Comparison of ENCODE assay signal across 17 mouse cellular contexts in genomic region chr15:80598750-80599149, GRCm38 (mm10). TPM values are rescaled to one million over a fixed set of nuclear protein-coding genes. Genes with fewer than 3 reads are reported as not detected.
A peak's percentile ranks its signal among the peaks of the same experiment; 100 is the strongest.
DNase-seq lines count a peak whose midpoint lies in the region; ATAC-seq and TF ChIP-seq lines count a peak whose summit lies in the region.
"Had no signal": no experiment of that assay in that cellular context is flagged by ENCODE, and none has a peak within 500 bp of the region (broad histone marks: within the 10 kb centered on the region; RNA-seq: fewer than 3 reads in every experiment).

No protein-coding gene starts in this region.

- DNase-seq in heart, adult 18-20 months = no peak
- no peak for DNase-seq in lung, embryonic 14.5 days
- DNase-seq in lung, adult 2 months = no peak
- DNase-seq in liver, embryonic 13.5 days = no peak
- no peak for DNase-seq in layer of hippocampus, adult 9-10 months (ENCODE audit: low spot score)
- DNase-seq: cerebellum, adult 9-10 months; embryo, embryonic 11 days had no signal

- H3K27ac ChIP-seq in heart, embryonic 14.5 days (replicated peaks in 1 of 2; ENCODE audit: control insufficient read depth in 1 of 2, insufficient read depth in 1 of 2, low read depth in 2 of 2, low read length in 2 of 2) = no peak overlapping the region
- no peak overlapping the region for H3K27ac ChIP-seq in lung, embryonic 14.5 days (ENCODE audit: low read depth)
- H3K27ac ChIP-seq in intestine, embryonic 15.5 days = no peak overlapping the region
- H3K27ac ChIP-seq in liver, embryonic 13.5 days = no peak overlapping the region
- H3K27ac ChIP-seq: hindbrain, postnatal 0 days; layer of hippocampus, adult 2 months had no signal

- 69% methylated on average over 12 of the region's 12 CpGs for WGBS in heart, embryonic 14.5 days
- WGBS in lung, embryonic 14.5 days = 66% methylated on average over 12 of the region's 12 CpGs
- WGBS in lung, adult 2 months = 55% methylated on average over 12 of the region's 12 CpGs
- WGBS in intestine, embryonic 15.5 days = 66% methylated on average over 12 of the region's 12 CpGs
- 64% methylated on average over 12 of the region's 12 CpGs for WGBS in liver, embryonic 13.5 days (ENCODE audit: insufficient replicate concordance)

- no peak overlapping the region for H3K4me3 ChIP-seq in heart, embryonic 14.5 days (ENCODE audit: control insufficient read depth in 1 of 2, insufficient read depth in 1 of 2, low read depth in 1 of 2, low read length in 2 of 2)
- H3K4me3 ChIP-seq in lung, embryonic 14.5 days (ENCODE audit: low read depth, low read length) = no peak overlapping the region
- no peak overlapping the region for H3K4me3 ChIP-seq in lung, adult 2 months (replicated peaks; ENCODE audit: extremely low read depth, low read depth, low read length)
- no peak overlapping the region for H3K4me3 ChIP-seq in intestine, embryonic 15.5 days (replicated peaks)
- H3K4me3 ChIP-seq in liver, embryonic 13.5 days (replicated peaks) = peak overlapping the region; percentile 33
- H3K4me3 ChIP-seq: layer of hippocampus, adult 2 months had no signal

- no peaks in the 10 kb centered on the region for H3K27me3 ChIP-seq in heart, embryonic 14.5 days (ENCODE audit: control insufficient read depth, insufficient read depth, low read length)
- H3K27me3 ChIP-seq in lung, embryonic 14.5 days (ENCODE audit: insufficient read depth, low read length) = no peaks in the 10 kb centered on the region
- H3K27me3 ChIP-seq in intestine, embryonic 15.5 days (replicated peaks) = no peaks in the 10 kb centered on the region
- H3K27me3 ChIP-seq in liver, embryonic 13.5 days = peaks cover 18% of the 10 kb centered on the region

- no peak for ATAC-seq in heart, embryonic 14.5 days (ENCODE audit: insufficient number of reproducible peaks, insufficient read depth, low FRiP score, low read depth)
- no peak for ATAC-seq in lung, embryonic 14.5 days (ENCODE audit: insufficient read depth)
- peak; percentile 36; the same call in 1 of the 2 replicates for ATAC-seq in intestine, embryonic 15.5 days
- no peak for ATAC-seq in liver, embryonic 13.5 days (ENCODE audit: low read depth)
- no peak for ATAC-seq in activated CD4-positive, CD25-positive, alpha-beta regulatory T cell, adult 4 months
- ATAC-seq: hindbrain, postnatal 0 days had no signal

- H3K9me3 ChIP-seq in heart, embryonic 14.5 days (ENCODE audit: control insufficient read depth, low read length) = no peaks in the 10 kb centered on the region
- H3K9me3 ChIP-seq in lung, embryonic 14.5 days (ENCODE audit: low read depth, low read length) = no peaks in the 10 kb centered on the region
- H3K9me3 ChIP-seq in intestine, embryonic 15.5 days = no peaks in the 10 kb centered on the region
- no peaks in the 10 kb centered on the region for H3K9me3 ChIP-seq in liver, embryonic 13.5 days (replicated peaks)

- no peak for TF ChIP-seq POLR2A in lung, adult 2 months (IDR thresholded peaks at IDR 0.05; ENCODE audit: borderline replicate concordance, extremely low read depth, low read depth, low read length)

- H3K36me3 ChIP-seq in heart, embryonic 14.5 days (ENCODE audit: control insufficient read depth, insufficient read depth, low read length) = no peaks in the 10 kb centered on the region
- H3K36me3 ChIP-seq in lung, embryonic 14.5 days (ENCODE audit: insufficient read depth) = no peaks in the 10 kb centered on the region
- no peaks in the 10 kb centered on the region for H3K36me3 ChIP-seq in intestine, embryonic 15.5 days
- H3K36me3 ChIP-seq in liver, embryonic 13.5 days = no peaks in the 10 kb centered on the region

- peaks cover 7 to 13% of the 10 kb centered on the region in 2 experiments; a peak in 3 of 4 replicates for H3K4me1 ChIP-seq in heart, embryonic 14.5 days (ENCODE audit: control insufficient read depth in 2 of 2, insufficient read depth in 2 of 2, low read length in 2 of 2)
- no peaks in the 10 kb centered on the region for H3K4me1 ChIP-seq in lung, embryonic 14.5 days (ENCODE audit: insufficient read depth)
- H3K4me1 ChIP-seq in lung, adult 2 months (ENCODE audit: control insufficient read depth, insufficient read depth, low read length) = no peaks in the 10 kb centered on the region; the same call in 1 of the 2 replicates
- H3K4me1 ChIP-seq in intestine, embryonic 15.5 days (replicated peaks) = no peaks in the 10 kb centered on the region
- H3K4me1 ChIP-seq in liver, embryonic 13.5 days (replicated peaks) = peaks cover 18% of the 10 kb centered on the region

- no peak overlapping the region for H3K9ac ChIP-seq in heart, embryonic 14.5 days (ENCODE audit: low read length)
- no peak overlapping the region for H3K9ac ChIP-seq in lung, embryonic 14.5 days
- no peak overlapping the region for H3K9ac ChIP-seq in intestine, embryonic 15.5 days
- H3K9ac ChIP-seq in liver, embryonic 13.5 days = no peak overlapping the region

- H3K4me2 ChIP-seq in heart, embryonic 14.5 days (ENCODE audit: low read length) = peak overlapping the region; percentile 32
- peak overlapping the region; percentile 41 for H3K4me2 ChIP-seq in lung, embryonic 14.5 days
- peak overlapping the region; percentile 22 for H3K4me2 ChIP-seq in intestine, embryonic 15.5 days (replicated peaks)
- peak overlapping the region; percentile 61 for H3K4me2 ChIP-seq in liver, embryonic 13.5 days

- TF ChIP-seq CTCF in lung, embryonic 14.5 days (IDR thresholded peaks at IDR 0.05; ENCODE audit: low read depth) = no peak
- TF ChIP-seq CTCF in lung, adult 2 months (IDR thresholded peaks at IDR 0.05; ENCODE audit: insufficient read depth, low read length) = no peak

RNA-seq across cellular contexts. Expression of gene Grap2, which starts 26.4 kb away (rescaled TPM):
- 2.1 and 2.4 TPM in 2 replicates for polyA plus RNA-seq in heart, embryonic 14.5 days (2014; fragmentation: Nextera tagmentation; extraction: Ambion mirVana)
- 1 to 10 TPM; 1.0 to 3.4 TPM for total RNA-seq in heart, adult 18-20 months (2021)
- 1.3 and 1.8 TPM in 2 replicates for polyA plus RNA-seq in lung, embryonic 14.5 days (2014; fragmentation: Nextera tagmentation; extraction: Ambion mirVana)
- 5.3 and 7.3 TPM in 2 replicates for polyA plus RNA-seq in lung, adult 2 months (2012; rRNA removed)
- polyA plus RNA-seq in intestine, embryonic 15.5 days (2015; fragmentation: Nextera tagmentation; extraction: Ambion mirVana) = 0.95 and 1.3 TPM in 2 replicates
- polyA plus RNA-seq in liver, embryonic 13.5 days (2015; fragmentation: Nextera tagmentation; extraction: Ambion mirVana) = 31.6 and 33.2 TPM in 2 replicates
- polyA plus RNA-seq in activated CD4-positive, CD25-positive, alpha-beta regulatory T cell, adult 4 months (2017; shearing (Covaris generic)) = 10 to 100 TPM; 43.4 to 46.5 TPM

RNA-seq across cellular contexts. Expression of gene Enthd1, which starts 33.8 kb away (rescaled TPM):
- polyA plus RNA-seq in heart, embryonic 14.5 days (2014; fragmentation: Nextera tagmentation; extraction: Ambion mirVana) = not detected in 2 replicates
- total RNA-seq in heart, adult 18-20 months (2021) = not detected
- not detected in 2 replicates for polyA plus RNA-seq in lung, embryonic 14.5 days (2014; fragmentation: Nextera tagmentation; extraction: Ambion mirVana)
- polyA plus RNA-seq in lung, adult 2 months (2012; rRNA removed) = not detected in 2 replicates
- polyA plus RNA-seq in intestine, embryonic 15.5 days (2015; fragmentation: Nextera tagmentation; extraction: Ambion mirVana) = not detected in 2 replicates
- not detected in 2 replicates for polyA plus RNA-seq in liver, embryonic 13.5 days (2015; fragmentation: Nextera tagmentation; extraction: Ambion mirVana)
- under 1 TPM in 1 of 2 experiments, not detected in 1; 0.38 TPM for polyA plus RNA-seq in activated CD4-positive, CD25-positive, alpha-beta regulatory T cell, adult 4 months (2017; shearing (Covaris generic))
- total RNA-seq: adrenal gland, adult 18-20 months; heart, postnatal 10 days; hindbrain, postnatal 0 days; layer of hippocampus, adult 2 months; left cerebral cortex, postnatal 25 days; midbrain, postnatal 0 days had no signal
- polyA plus RNA-seq: hindbrain, postnatal 0 days; midbrain, postnatal 0 days; urinary bladder, adult 2 months had no signal
